Mouse (Mus musculus) thymus, postnatal 25 days (tissue): ENCODE results near the gene Arhgef6.

Experiments
- DNase-seq: peaks from one replicate; pipeline ENCODE4 v3.0.0; 2022

The Arhgef6 gene

DNA sequence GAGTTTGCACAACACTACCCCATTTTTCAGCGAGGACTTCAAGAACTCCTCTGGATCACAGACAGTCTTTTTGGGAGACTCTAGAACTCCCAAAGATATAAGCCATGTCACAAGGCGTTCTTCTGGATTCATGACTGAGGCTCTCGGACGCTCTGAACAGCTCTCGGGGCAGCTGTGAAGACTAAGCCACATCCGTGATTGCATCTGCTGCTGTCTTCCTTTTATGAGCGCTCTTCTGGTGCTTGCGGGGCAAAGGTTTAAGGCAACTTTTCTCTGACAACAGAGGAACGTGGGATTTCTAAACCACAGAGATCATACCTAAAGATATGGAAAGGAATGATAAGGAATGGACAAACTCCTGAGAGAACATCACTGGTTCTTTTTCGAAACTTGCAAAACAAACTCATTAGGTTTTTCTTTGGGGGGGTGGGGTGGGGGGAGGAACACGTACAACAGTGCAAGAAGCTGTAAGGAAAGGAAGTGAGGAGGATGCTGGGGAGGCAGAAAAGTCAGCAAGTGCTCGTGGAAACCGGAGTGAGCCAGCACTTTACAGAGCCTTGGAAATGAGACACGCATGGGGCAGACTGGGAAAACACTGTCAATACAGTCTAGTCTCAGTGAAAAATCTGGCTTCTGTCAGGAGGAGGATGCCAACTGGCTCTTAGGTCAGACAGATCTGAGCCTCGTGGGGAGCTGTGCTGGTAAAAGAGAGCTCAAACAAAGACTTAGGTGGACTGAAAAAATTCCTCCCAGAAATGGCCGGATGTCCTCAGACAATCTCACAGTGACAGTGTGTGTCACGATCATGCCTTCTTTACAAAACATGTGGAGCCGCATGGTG lies at the start of gene Arhgef6:
TSS of gene Arhgef6 (minus strand) at position 359 of the 841 bp plus-strand sequence.
- peak; percentile 45 for DNase-seq

DNA sequence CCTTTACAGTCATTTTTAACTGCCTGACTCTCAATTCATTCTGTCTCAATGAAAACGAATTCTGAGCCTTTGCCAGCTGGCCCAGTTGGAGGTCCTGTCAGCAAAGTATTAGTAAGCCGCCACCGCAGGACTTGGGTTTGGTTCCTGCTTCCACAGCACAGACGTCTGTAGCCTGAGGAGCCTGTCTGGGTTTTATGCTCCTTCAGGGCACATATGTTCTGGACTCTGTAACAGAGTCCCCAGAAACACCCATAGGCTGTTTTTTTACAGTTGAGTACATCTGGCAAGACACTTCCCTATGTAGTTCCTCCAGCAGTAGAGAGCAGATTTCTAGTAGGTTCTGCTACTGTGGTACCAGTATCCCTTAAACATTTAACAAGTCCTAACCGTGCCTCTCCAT lies 42.4 kb upstream of the Arhgef6 start:
- DNase-seq = no peak

DNA sequence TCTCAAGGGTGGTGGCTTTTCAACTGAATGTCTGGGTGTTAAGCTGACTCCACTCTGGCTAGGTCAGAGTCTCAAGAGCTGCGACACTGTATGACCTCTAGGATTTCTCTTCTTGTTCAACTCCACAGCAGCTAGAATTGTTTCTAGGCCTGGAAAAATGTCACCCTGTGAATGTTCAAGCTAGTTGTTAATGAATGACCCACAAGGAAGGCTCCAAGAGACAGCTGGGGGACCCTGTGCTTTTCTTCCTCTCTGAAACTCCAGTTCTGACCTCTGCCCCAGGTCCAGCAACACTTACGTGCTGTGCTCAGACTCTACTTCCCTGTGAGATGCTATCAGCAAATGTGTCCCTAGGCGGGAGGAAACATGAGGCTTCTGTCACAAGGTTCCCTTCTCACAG lies 40.0 kb upstream of the Arhgef6 start:
- DNase-seq = no peak

DNA sequence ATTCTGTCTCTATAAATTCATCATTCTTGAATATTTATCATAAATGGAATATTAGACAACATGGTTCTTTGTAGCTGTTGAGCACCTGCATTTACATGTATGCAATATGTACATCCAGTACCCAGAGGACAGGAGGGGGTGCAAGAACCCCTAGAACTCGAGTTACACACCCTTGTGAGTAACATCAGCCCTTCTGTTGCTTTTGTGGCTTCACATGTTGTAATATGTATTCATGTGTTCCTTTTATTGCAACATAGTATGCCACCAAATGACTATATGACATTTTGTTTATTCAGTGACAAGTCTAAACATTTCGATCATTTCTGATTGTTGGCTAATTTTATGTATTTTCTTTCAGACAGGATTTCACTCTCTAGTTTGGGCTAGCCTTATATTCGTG lies 38.6 kb upstream of the Arhgef6 start:
- no peak for DNase-seq

DNA sequence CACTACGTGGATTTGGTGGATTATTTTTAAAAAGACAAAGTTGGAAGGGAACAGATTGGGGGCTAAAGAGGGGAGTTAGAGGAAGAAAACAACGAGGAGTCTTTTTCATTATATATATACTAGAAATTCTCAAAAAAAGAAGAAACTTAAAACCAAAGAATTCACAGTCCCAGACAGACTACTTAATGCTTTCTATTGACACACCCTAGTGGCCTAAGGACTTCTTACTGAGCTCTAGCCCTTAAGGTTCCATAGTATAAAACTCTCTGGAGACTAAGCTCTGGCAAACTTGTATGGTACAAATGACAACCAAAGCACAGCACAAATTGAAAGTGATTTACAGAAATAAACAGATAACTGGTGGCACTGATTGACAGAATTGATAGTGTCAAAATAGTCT lies 35.5 kb upstream of the Arhgef6 start:
- no peak for DNase-seq

DNA sequence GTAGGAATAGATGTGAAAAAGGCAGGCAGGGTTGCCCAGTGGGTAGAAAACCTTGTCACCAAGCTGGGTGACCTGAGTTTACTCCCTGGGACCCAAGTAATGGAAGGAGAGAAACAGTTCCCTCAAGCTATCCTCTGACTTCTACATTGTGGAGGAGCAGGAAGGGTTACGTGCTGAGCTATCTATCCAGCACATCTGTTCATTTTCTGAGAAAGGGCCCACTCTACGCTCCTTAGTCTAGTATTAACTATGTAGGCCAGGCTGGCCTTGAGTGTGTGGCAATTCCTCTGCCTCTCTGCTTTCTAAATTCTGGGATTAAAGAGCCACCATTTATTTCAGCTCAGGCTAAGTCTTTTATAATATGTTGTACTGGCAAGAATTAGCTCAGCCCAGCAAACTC lies 35.0 kb upstream of the Arhgef6 start:
- DNase-seq = no peak

DNA sequence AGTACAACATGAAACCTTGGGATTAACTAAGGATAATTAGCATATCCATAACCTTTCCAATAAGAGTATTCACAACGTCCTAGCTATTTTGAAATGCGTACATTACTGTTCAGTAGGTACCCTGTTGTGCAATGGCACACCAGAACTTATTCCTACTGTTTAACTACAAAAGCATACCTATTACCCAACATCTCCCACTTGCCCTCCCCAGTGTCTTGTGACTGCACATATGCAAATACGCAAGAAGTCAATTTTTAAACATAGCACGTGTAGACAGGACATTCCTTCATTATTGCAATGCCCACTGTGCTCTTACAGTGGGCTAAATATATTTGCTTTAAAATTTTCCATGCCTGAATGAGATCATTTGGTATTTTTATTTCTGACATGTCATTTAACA lies 34.4 kb upstream of the Arhgef6 start:
- no peak for DNase-seq

DNA sequence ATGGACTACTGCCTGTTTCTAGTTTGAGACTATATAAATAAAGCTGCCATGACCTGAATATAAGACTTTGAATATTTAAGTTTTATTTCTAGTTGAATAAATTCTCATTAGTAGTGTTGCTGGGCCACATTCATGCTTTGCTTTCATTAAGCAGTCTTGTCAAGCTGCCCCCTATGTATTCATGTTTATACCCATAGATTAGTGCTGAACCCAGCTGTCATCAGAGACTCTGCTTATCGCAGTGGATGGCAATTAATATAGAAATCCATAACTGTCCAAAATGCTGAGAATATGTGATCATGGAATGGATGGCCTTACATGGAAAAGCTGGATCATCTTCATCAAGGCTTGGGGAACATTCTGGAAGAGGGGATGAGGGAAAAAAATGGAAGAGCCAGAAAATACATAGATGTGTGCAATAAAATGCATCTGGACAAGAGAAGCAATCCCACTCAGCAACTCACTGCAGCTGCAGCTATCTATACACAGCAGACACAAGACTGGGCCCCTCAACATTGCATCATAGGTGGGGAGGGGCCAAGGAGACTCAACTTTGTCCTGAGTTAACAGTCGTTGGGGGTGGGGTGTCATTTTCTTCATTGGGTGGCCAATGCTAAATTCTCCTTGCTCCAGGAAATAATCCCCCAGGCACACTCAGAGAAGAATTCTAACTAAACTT lies 26.5 kb upstream of the Arhgef6 start:
- DNase-seq = no peak

DNA sequence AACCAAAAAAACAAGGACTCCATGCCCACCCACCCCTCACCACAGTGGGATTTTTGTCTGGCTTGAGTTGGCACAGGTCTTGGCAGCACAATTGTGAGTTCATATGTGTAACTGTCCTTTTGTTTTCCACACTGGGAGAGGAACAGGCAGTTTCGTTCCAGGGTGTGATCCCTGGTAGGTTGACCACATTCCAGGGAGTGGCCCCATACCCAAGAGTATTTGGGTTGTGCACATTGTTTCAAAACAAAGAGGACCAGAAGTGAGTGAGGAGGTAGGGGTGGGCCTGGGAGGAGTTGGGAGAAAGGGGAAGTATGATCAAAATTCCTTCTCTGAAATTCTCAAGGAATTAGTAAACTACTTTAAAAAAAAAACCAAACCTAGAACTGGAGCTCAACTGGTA lies 20.8 kb upstream of the Arhgef6 start:
- no peak for DNase-seq

DNA sequence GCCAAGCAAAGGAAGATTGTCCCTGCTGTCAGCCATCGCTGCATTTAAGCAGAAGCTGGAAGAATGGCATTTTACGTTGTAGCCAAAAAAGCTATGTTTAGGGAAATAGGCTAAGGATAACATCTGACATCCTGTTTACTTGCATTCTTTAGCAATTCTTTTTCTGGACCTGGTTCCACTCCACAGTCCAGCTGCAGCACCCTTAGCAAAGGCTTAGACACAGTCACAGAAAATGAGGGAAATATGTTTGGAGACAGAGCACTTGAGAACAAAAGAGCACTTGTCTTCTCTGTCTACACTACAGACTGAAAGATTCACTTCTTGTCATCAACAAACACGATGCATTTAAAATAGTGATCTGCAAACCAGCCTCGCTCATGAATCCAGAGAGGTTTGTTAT lies 691 bp upstream of the Arhgef6 start:
- no peak for DNase-seq

DNA sequence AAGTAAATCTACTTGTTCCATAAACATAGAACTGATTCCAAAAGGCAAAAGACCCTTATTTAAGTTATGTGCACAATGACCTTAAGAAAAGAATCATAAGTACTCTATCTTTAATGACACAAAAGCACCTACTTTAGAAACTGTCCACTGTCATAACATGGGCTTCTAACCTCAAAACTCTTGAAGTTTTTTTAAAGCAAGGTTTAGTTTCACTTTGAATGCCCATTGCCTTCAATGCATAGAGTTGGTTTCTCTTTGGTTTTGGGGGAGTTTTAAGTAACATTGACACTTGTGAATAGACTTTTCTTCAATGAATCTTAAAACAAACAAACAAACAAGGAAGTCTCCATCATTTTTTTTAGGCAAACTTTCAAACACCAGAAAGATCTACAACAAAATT lies 947 bp downstream of the Arhgef6 start:
- DNase-seq = no peak

DNA sequence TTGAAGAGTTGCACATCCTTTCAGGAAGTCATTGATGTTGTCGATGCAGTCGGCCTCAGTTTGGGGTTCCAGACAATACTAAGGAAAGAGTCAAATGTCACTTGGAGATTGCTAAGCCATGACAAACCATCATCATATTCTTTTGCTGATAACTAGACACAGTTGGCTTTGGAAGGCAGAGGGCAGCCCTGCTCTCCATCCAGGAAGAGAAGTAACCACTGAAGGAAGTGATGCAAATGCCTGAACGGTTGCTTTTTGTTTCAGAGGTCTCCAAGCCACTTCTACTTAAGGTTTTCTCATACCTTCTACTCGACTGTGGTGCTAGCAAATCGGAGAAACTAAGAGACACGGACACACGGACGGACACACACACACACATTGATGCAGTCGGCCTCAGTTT lies 1.6 kb downstream of the Arhgef6 start:
- DNase-seq = peak; percentile 35

DNA sequence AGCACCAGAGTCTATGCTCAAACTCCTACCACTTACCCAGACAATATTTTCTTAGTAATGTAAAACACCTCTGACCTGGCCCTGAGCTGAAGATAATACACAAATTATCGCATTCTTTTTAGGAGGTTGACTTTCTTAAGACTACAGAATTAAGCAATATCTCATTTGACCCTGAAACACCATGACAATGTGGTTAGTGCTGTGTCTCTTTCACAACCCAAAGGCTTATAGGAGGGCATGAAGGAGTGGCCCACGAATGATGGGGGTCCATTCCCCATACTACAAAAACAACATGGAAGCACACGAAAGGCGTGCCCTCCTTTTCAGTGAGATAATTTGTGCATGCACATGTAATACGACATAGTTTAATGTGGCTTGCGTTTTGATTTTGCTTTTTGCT lies 3.2 kb downstream of the Arhgef6 start:
- DNase-seq = no peak

DNA sequence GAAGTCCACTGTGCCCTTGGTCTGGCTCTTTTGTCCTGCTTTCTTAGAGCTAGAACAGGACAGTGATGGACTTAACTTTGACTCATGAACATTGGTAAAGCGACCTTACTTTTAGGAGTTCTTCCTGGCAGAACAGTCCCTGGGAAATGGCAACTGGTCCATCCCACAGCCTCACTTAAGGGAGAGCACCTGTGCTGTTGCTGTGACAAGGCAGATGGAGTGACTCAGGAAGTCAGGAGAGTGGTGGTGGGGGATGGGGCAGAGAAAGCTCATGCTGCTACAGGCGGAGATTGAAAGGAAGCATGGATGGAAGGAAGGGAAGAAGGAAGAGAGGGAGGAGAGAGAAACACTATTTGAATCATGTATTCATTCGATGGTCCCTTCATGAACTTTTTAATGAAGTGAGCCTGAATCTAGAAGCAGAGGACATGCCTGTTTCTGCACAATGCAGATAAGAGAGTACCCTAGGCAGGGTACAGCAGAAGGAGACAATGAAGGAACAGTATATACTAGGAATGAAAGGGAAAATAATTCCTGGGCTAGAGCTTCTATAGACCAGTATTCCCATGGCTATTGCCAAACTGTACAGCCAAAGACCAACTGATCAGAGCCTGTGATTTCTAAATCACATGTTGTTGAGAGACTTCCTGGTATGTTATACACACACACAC lies 10.7 kb downstream of the Arhgef6 start:
- DNase-seq = no peak

DNA sequence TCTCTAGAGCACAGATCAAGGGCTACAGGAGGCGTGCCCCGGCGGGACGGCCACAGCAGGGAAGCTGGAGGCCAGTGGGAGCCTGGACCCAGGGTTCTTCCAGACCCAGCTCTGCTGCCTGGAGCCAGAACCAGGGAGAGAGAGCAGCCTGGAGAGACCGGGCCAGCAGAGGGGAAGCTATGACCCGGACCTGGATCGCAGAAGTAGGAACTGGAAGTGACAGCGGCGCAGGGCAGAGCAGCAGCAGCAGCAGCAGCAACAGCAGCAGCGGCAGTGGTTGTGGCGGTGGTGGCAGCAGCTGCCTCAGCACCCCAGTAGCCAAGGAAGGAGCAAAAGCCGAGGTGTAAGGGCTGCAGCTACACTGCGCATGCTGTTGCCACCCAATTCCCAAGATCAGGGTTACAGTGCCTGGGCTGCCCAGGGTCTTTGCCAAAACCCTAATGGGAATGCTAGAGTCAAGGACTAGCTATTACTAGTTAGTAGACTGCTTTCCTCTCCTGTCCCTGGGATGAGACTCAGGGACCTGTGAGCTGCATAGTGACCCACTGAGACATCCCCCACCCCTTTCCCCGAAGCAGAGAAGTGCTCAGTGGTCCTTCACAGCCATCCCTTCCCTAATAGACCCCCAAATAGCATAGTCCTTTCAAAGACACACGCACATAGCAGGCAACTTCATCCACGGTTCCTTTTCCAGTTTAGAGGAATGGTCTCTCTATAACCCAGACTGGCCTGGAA lies 11.9 kb downstream of the Arhgef6 start:
- DNase-seq = peak; percentile 57

DNA sequence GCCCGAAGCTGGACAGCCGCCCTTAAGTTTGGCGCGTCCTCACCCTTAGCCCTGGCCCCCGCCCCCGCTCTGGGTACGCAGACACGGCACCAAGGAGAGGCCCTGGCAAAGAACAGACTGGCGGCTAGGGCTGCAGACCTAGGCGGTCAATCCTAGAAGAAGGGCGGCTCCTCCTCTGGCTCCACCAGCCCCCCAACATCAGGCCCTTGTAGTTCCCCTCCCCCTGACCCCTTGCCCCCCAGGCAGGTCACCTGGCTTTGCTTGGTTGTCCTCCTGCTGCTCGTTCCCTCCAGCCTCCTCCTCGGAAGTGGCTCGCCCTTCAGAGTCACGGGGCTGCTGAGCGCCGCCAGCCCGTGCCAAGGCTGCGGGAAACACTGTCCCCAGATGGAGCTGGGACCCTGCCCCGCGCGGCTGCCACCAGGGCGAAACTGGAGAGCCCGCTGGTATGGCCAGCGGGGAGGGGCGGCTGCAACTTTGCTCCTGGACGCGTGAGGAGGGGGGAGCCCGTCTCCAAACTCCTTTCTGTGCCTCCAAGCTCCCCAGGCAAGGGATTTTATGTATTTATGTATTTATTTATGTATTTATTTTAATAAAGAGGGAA lies 12.6 kb downstream of the Arhgef6 start:
- DNase-seq = peak; percentile 16

DNA sequence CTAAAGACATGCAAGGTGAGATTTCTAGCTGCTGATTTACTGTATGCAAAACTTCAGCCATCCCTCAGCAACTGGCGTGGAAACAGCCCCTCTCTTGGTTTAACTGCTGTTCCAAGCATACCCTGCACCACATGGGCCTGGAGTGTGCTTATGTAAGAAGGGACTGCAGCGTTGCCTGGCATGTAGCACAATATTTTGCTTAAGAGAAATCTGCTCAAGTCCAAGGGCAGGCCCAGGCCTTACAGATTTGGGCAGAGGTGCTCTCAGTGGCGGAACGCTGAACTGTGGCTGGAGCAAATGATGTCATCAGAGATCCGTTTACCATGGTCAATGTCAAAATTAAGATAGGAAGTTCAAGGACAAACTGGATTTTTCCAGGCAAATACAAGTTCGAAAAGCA lies 13.6 kb downstream of the Arhgef6 start:
- DNase-seq = no peak

DNA sequence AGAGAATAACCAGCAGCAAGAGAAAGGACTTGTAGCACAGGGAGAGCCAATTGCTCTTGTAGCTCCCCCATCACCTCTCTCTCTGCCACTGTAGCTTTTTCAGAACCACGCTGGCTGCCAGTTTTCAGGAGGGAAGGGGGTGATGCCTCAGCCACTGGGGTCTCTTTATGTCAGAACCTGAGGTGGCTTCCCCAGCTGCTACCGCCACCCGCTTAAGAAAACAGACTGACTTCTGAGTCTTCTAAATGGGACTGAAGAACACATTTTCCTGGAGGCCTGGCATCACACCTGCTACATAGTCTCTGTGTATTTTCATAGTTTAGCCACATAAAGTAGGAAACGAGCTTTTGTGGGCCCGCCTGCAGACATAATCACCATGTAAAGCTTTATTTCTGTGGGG lies 26.5 kb downstream of the Arhgef6 start:
- peak; percentile 51 for DNase-seq

DNA sequence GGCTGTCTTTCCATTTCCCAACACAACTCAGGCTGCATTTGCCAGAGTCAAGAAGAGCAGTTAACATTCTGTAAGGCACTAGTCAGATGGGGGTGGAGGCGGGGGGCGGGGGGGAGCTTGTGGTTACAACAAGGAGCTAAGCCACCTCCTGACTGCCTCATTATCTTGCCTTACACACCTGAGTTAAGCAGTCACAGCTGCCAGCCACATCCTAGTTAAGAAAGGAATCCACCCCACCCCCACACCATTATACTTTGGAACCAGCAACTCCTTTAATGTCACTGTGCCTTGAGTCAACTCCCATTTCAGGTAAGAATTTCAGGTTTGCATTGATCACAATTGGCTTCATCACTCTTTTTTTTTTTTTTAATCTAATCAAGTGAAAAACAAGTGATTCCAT lies 28.5 kb downstream of the Arhgef6 start:
- DNase-seq = peak; percentile 54

DNA sequence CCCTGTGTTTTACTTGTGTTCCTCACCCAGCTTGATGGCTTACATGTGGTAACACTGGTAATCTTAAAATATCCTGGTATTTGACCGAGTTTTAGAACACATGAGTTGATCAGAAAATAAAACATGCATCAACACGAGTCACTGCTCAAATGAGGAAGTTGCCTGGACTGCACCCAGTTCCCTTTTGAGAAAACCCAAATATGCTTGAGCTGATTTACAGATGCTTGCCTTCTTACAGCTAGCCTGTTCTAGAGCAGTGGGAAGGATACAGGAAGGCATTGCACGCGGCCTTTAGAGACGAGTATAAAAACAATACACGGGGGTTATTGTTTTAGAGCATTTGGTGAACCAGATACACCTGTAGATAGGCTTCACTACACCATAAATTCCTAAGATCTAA lies 31.8 kb downstream of the Arhgef6 start:
- DNase-seq = no peak

DNA sequence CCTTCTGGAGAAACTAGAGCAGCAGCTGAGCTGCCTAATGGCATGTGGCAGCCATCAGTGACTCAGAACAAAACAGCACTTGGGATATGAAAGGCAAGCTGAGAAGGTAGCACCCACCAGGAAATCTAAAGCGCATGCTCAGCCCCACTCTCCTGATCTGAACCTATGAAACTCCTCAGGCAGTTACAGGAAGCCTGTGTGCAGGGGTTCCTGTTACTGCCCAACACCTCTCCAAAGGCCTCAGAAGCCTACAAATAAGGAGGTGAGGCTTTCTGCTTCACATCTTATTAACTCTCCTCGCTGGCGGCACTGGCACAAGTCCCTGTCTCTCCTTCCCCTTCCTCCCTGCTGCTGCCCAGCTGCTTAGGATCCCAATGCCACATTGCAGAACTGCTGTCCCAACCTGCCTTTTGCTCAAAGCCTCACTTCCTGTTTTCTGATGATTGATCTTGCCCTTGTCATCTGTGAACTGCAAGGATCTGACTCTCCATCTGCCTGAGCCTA lies 33.7 kb downstream of the Arhgef6 start:
- DNase-seq = peak; percentile 66

DNA sequence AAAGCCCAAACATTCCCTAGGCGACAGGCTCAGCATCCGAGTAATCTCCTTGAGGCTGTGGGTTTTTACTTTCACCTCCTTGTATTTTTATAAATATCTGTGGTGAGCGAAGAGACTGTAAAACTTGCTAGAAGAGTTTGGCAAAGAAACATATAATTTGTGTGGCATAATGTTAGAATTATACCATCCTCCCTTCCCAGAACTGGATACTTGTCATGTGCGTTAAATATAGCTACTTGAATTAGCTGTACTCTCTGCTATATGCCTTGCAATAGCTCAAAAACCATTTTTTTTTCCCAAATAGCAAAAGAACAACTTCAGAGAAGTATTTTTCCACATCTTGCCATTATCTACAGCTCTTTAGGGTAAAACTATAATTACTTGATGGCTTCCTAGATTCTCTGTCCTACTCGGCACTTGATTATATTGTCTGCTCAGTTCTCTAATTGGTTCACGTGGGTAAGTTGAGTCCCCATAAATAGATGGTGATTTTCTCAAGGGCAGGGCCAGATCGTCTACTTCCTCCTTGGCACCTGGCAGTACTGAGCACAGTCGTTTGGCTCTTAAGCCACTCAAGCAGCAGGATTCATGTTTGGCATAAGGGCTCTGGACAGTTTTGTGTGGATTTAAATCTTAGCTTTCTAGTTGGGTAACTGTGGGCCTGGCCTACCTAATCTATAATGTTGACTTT lies 35.2 kb downstream of the Arhgef6 start:
- DNase-seq = no peak
